Mouse (Mus musculus) testis, adult 2 months (tissue): ENCODE data around the gene Thsd4.

Experiments
- CTCF ChIP-seq: fragments of 200-500 bp; IDR thresholded peaks from 2 replicates; pipeline ENCODE4 v1.5.1; 2012; ENCODE audit warnings: low read depth, mild to moderate bottlenecking, inconsistent platforms, low read length, moderate library complexity; ENCODE audit not compliant: control insufficient read depth, insufficient read depth, insufficient replicate concordance
- POLR2A ChIP-seq: fragments of 200-500 bp; IDR thresholded peaks from 2 replicates; pipeline ENCODE4 v1.6.1; 2012; ENCODE audit warnings: low read depth, mild to moderate bottlenecking, inconsistent platforms, low read length, moderate library complexity; ENCODE audit not compliant: control insufficient read depth

DNA sequence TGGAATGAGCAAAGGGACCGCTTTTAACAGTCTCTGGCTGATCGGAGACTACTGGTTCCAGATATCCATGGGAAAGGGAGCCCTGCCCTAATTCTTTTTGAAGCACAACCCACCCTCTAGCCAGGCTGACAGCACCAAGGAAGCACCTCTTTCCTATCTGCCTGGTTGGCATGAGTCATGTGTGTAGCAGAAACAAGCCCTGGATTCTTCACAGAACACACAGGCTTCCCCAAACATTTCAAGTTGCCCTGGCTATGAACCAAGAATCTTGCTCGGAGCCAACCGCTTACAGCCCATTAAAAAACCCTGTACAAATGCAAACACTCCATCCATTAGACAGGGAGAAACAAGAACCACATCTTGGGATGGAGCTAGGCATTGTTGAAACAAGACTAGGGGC, 76.0 kb downstream of the Thsd4 start:
- TF ChIP-seq CTCF (no peak), POLR2A (no peak)
